Mouse (Mus musculus) heart, postnatal 0 days (tissue): ENCODE data around the gene 1810010D01Rik. TPM values are rescaled to one million over a fixed set of nuclear protein-coding genes. Genes with fewer than 3 reads are reported as not detected.
A peak's percentile ranks its signal among the peaks of the same experiment; 100 is the strongest.

Experiments used
- ATAC-seq: fragments of 200-750 bp; cut with Nextera tagmentation; 2 replicates; pipeline ENCODE4 v1.8.0; 2017; ENCODE audit warnings: low read depth, moderate number of reproducible peaks, moderate library complexity; ENCODE audit not compliant: insufficient read depth
- DNase-seq: peaks from one replicate; pipeline ENCODE4 v3.0.0-alpha.2; 2016; ENCODE audit warnings: low spot score
- H3K27ac ChIP-seq: fragments of 300-500 bp; sonication (generic); 2 replicates; pipeline ENCODE4 v1.5.1; 2014; ENCODE audit warnings: low read depth, mild to moderate bottlenecking
- H3K27me3 ChIP-seq: fragments of 300-500 bp; sonication (generic); 2 replicates; pipeline ENCODE4 v1.6.1; 2014; ENCODE audit warnings: low read length, mixed read lengths; ENCODE audit not compliant: control insufficient read depth, insufficient read depth
- H3K36me3 ChIP-seq: fragments of 300-500 bp; sonication (generic); replicated peaks from 2 replicates; pipeline ENCODE4 v1.6.1; 2014; ENCODE audit warnings: low read length, mixed read lengths; ENCODE audit not compliant: control insufficient read depth, insufficient read depth
- H3K4me1 ChIP-seq: fragments of 300-500 bp; sonication (generic); 2 replicates; pipeline ENCODE4 v1.6.1; 2014; ENCODE audit warnings: antibody characterized with exemption; ENCODE audit not compliant: control insufficient read depth, insufficient read depth
- H3K4me2 ChIP-seq: fragments of 300-500 bp; sonication (generic); 2 replicates; pipeline ENCODE4 v1.6.1; 2014; ENCODE audit warnings: low read depth, mild to moderate bottlenecking, low read length, moderate library complexity
- H3K4me3 ChIP-seq: fragments of 300-500 bp; sonication (generic); 2 replicates; pipeline ENCODE4 v1.5.1; 2014; ENCODE audit warnings: low read depth, low read length
- H3K9ac ChIP-seq: fragments of 300-500 bp; sonication (generic); replicated peaks from 2 replicates; pipeline ENCODE4 v1.6.1; 2014; ENCODE audit warnings: low read depth, low read length, mixed read lengths
- H3K9me3 ChIP-seq: fragments of 300-500 bp; sonication (generic); replicated peaks from 2 replicates; pipeline ENCODE4 v1.6.1; 2016; ENCODE audit warnings: low read length; ENCODE audit not compliant: control insufficient read depth
- CTCF ChIP-seq: IDR thresholded peaks from 2 replicates; pipeline ENCODE4 v1.5.1; 2016; ENCODE audit warnings: antibody characterized with exemption, control low read depth, low read depth
- EP300 ChIP-seq: IDR thresholded peaks from 2 replicates; pipeline ENCODE4 v1.6.1; 2016; ENCODE audit warnings: antibody characterized with exemption, low read depth
- WGBS: fragments of 180-500 bp; shearing (Covaris S2); extraction: QIAGEN DNeasy Blood & Tissue Kit; methylation state at CpG from one replicate; pipeline ENCODE4 v1.1.7; 2014; 5-methylcytosine and 5-hydroxymethylcytosine counted together
- polyA plus RNA-seq: library from polyadenylated mRNA; unstranded; fragments of >200 nt; fragmentation: Nextera tagmentation; extraction: Ambion mirVana; gene quantifications from 2 replicates; pipeline ENCODE4 v1.2.1, GENCODE M21; 2015
- total RNA-seq: library from RNA; depleted of rRNA; stranded (reverse); fragments of >200 nt; gene quantifications from 2 replicates; pipeline ENCODE4 v1.2.3, GENCODE M21; 2014; ENCODE audit warnings: low replicate concordance

The 1810010D01Rik gene
- total and polyA plus RNA-seq, 2 experiments from 2014 or later, result 7.1 TPM; not detected in 1

- Histone ChIP-seq H3K9me3 (no peaks in the 10 kb centered on the region), H3K4me3 (no peak overlapping the region), H3K9ac (no peak overlapping the region), H3K27ac (no peak overlapping the region), H3K27me3 (no peaks in the 10 kb centered on the region), H3K36me3 (no peaks in the 10 kb centered on the region), H3K4me1 (no peaks in the 10 kb centered on the region), H3K4me2 (no peak overlapping the region)
- no peak for TF ChIP-seq CTCF
- no peak for TF ChIP-seq EP300
- 61% methylated on average over 3 of the region's 3 CpGs for WGBS
- no peak for ATAC-seq
- no peak for DNase-seq
Measured at GRCm38 (mm10) chr7:145187802-145188201, 20.1 kb downstream of the 1810010D01Rik start.

- no peak for DNase-seq
- H3K9ac ChIP-seq, result no peak overlapping the region
- no peak overlapping the region for H3K4me3 ChIP-seq
- 56% methylated on average over 4 of the region's 4 CpGs for WGBS
- no peak for ATAC-seq
- no peaks in the 10 kb centered on the region for H3K27me3 ChIP-seq
- H3K36me3 ChIP-seq, result no peaks in the 10 kb centered on the region
- no peak overlapping the region for H3K4me2 ChIP-seq
- no peaks in the 10 kb centered on the region for H3K9me3 ChIP-seq
- H3K27ac ChIP-seq, result no peak overlapping the region
- TF ChIP-seq CTCF (no peak), EP300 (no peak)
- no peaks in the 10 kb centered on the region; the same call in 1 of the 2 replicates for H3K4me1 ChIP-seq
Measured at GRCm38 (mm10) chr7:145182388-145182787, 25.5 kb downstream of the 1810010D01Rik start.

GRCm38 (mm10) chr7:145181376-145182034 is 26.4 kb downstream of the 1810010D01Rik start:
- peak; percentile 2; the same call in 1 of the 2 replicates for ATAC-seq
- no peak for TF ChIP-seq CTCF
- no peak for TF ChIP-seq EP300

GRCm38 (mm10) chr7:145179691-145180091 is 28.2 kb downstream of the 1810010D01Rik start:
- DNase-seq (no peak), ATAC-seq (no peak)
- no peak overlapping the region for H3K9ac ChIP-seq
- no peaks in the 10 kb centered on the region for H3K36me3 ChIP-seq
- WGBS, result 59% methylated on average over 5 of the region's 5 CpGs
- no peaks in the 10 kb centered on the region for H3K9me3 ChIP-seq
- no peak overlapping the region for H3K4me2 ChIP-seq
- no peak overlapping the region for H3K4me3 ChIP-seq
- H3K27ac ChIP-seq, result no peak overlapping the region
- H3K4me1 ChIP-seq, result no peaks in the 10 kb centered on the region; the same call in 1 of the 2 replicates
- no peaks in the 10 kb centered on the region for H3K27me3 ChIP-seq
- TF ChIP-seq CTCF, result no peak
- no peak for TF ChIP-seq EP300

More at GRCm38 (mm10) chr7:145181376-145182034, 26.4 kb downstream of the 1810010D01Rik start:
- WGBS, result 54% methylated on average over 11 of the region's 11 CpGs
- Histone ChIP-seq H3K27ac (no peak overlapping the region), H3K4me1 (no peaks in the 10 kb centered on the region; the same call in 1 of the 2 replicates), H3K4me3 (no peak overlapping the region), H3K9ac (no peak overlapping the region), H3K4me2 (no peak overlapping the region), H3K27me3 (no peaks in the 10 kb centered on the region), H3K9me3 (no peaks in the 10 kb centered on the region), H3K36me3 (no peaks in the 10 kb centered on the region)
- no peak for DNase-seq

- Histone ChIP-seq H3K4me2 (no peak overlapping the region), H3K4me1 (no peaks in the 10 kb centered on the region; the same call in 1 of the 2 replicates), H3K9ac (no peak overlapping the region), H3K36me3 (no peaks in the 10 kb centered on the region), H3K27me3 (no peaks in the 10 kb centered on the region), H3K4me3 (no peak overlapping the region), H3K27ac (no peak overlapping the region), H3K9me3 (no peaks in the 10 kb centered on the region)
- TF ChIP-seq CTCF (no peak), EP300 (no peak)
- ATAC-seq, result no peak
- WGBS, result 62% methylated on average over 15 of the region's 15 CpGs
- DNase-seq, result no peak
Measured at GRCm38 (mm10) chr7:145176750-145177589, 30.9 kb downstream of the 1810010D01Rik start.
